Mouse (Mus musculus) stomach, postnatal 0 days (tissue): Measurements from ENCODE around the gene Osgep.
"Not testable (repeated sequence)": the region's sequence is repeated elsewhere in the genome, so short reads cannot be mapped to it uniquely, and the experiment has no call there.

ENCODE experiments used
- CTCF ChIP-seq: IDR thresholded peaks from 2 replicates; pipeline ENCODE4 v1.5.1; 2016; ENCODE audit warnings: antibody characterized with exemption, low read depth, mild to moderate bottlenecking, moderate library complexity
- EP300 ChIP-seq: optimal IDR thresholded peaks from 2 replicates; pipeline ENCODE3; 2016; ENCODE audit warnings: antibody characterized with exemption

DNA sequence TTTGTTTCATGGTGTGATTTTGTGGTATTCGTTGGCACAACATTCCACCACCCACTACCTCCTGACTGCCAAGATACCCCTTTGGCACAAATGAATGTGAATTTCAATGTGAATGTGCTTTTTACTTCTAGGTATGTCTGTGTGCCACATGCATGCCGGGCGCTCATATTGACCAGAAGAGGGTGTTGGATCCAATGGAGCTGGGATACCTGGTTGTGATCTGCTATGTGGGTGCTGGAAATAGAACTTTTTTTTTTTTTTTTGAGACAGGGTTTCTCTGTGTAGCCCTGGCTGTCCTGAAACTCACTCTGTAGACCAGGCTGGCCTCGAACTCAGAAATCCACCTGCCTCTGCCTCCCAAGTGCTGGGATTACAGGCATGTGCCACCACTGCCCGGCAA, 48.4 kb upstream of the Osgep start:
- TF ChIP-seq CTCF, EP300: not testable (repeated sequence)
